Mouse (Mus musculus) right cerebral cortex, postnatal 10 days (tissue): ENCODE data around the gene Mef2d.
"Not testable (repeated sequence)": the region's sequence is repeated elsewhere in the genome, so short reads cannot be mapped to it uniquely, and the experiment has no call there.

Source experiments
- DNase-seq, 2 experiments: peaks; one replicate each; pipeline ENCODE4 v3.0.0; 2021; ENCODE audit warnings: low spot score in 2 of 2

Mef2d gene

GRCm38 (mm10) chr3:88150061-88150998 is 8.2 kb downstream of the Mef2d start:
- DNase-seq: peak; percentile 81 to 89

DNA sequence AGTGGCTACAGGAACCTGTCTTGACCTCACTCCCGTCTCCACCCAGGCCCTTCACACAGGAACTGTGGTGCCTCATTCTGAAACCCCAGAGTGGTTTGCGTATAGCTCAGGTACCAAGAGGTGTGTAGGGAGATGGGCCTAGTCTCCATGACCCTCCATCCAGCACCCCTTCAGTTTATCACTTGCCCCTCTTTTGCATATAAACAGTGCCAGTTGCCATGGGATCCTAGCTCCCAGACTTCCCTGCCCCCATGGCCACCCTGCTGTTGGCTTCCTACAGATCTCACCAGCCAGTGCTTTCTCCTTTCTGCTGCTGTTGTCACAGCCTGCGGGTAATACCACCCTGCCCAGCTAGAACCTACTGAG is 8.8 kb downstream of the Mef2d start:
- DNase-seq: no peak

GRCm38 (mm10) chr3:88152056-88152455 is 9.9 kb downstream of the Mef2d start:
- DNase-seq: peak; percentile 93 to 96

GRCm38 (mm10) chr3:88153290-88154011 is 11.3 kb downstream of the Mef2d start:
- no peak for DNase-seq

DNA sequence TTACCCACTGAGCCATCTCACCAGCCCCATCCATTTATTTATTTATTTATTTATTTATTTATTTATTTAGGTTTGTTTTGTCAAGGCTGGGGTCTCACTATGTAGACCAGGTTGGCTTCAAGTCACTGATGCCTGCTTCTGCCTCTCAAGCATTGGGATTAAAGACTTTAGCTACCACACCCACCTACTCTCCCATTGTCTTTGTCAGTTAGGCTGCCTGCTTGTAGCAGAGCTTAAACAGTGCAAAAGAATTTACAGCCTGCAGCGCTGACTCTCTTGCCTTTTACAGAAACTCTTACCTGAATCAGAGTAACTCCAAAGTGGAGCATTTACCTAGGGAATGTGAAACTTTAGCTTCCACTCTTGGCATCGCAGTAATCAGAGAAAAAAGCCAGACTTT is 12.1 kb downstream of the Mef2d start:
- DNase-seq: no peak

DNA sequence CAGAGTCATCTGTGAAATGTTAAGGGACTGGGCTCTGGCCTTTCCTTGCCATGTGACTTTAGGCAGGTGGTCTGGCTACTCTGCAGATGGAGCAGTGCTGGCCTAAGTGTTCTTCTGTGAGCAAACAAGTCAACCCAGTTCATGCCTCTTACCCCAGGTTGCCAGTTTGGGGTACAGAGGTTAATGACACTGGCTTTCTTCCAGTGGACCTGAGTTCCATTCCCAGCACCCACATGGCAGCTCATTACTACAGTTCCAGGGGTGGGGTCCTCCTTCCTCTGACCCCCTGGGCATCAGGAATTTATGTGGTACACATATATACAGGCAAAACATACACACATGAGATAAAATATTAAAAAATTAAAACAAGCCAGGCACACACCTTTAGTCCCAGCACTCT is 14.6 kb downstream of the Mef2d start:
- no peak for DNase-seq

GRCm38 (mm10) chr3:88157771-88158597 is 15.8 kb downstream of the Mef2d start:
- peak in 1 of 2 experiments; percentile 69 for DNase-seq

DNA sequence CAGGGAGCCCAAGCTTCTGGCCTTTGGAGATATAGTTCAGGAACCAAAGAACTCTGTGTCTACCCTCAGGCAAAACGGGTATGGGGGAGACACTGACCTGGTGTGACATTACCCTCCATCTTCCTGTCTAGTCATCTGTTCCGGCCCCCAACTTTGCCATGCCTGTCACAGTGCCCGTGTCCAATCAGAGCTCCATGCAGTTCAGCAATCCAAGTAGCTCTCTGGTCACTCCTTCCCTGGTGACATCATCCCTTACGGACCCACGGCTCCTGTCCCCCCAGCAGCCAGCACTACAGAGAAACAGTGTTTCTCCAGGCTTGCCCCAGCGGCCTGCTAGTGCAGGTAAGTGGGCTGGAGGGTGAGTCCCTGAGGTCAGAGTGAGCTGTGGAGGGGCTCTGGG is 16.8 kb downstream of the Mef2d start:
- no peak for DNase-seq

GRCm38 (mm10) chr3:88160856-88161255 is 18.7 kb downstream of the Mef2d start:
- DNase-seq: no peak

GRCm38 (mm10) chr3:88162259-88162658 is 20.1 kb downstream of the Mef2d start:
- DNase-seq: peak; percentile 60 to 75

GRCm38 (mm10) chr3:88162811-88163210 is 20.6 kb downstream of the Mef2d start:
- DNase-seq: no peak

DNA sequence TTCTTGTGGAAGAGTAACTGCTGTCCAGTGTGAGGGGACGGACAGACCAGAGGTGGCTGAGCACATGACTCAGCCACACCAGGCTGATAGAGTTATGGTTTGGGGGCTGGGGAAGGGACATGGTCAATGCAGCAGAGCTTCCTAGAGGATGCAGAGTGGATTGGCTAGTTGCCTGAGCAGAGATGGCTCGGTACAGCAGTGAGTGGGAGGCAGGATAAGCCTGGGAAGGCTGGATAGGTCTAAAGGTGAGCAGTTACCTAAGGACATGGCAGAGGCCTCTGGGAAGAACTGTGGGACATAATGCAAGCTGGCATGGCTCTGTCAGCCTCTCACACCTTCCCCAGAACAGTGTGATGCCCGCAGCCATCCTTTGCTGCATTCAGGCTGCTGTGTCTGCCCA is 21.7 kb downstream of the Mef2d start:
- no peak for DNase-seq

- no peak for DNase-seq
Measured at GRCm38 (mm10) chr3:88164263-88164662, 22.1 kb downstream of the Mef2d start.

- no peak for DNase-seq
Measured at GRCm38 (mm10) chr3:88166056-88166455, 23.9 kb downstream of the Mef2d start.

DNA sequence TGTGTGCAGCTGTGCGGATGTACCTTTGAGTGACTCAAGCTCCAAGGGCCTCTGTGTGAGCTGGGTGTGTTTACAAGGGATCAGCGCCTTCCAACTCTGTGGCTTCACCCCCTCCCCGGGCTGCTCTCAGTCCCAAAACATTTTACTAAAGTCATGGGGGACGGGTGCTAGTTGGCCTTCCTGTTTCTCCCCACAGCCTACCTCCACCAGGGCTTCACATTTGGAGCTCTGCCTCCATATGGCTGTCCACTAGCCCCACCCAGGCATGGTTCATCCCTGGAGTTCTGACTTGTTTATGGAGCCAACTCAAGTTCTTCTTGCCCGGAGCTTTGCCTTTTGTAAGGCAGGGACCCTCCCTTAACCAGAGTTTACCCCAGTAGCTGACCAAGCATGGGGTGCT is 28.2 kb downstream of the Mef2d start:
- DNase-seq: no peak

DNA sequence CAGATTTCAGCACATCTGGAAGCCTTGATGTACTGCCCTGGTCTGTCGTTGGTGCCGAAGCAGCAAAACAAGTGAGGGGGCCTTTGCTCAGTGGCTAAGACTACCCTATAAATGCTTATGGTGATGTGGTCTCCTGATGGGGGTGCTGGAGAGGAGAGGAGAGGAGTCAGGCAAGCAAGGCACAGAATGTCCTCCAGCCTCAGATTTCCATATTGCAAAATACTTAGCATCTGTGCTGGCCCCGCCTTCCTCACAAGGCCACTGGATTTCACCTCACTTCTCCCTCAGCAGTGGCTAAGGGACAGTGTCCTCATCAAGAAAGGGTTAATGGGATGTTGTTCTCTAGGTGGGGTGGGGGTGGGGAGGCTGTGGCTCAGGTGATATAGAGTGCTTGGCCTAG is 30.3 kb downstream of the Mef2d start:
- DNase-seq: no peak

DNA sequence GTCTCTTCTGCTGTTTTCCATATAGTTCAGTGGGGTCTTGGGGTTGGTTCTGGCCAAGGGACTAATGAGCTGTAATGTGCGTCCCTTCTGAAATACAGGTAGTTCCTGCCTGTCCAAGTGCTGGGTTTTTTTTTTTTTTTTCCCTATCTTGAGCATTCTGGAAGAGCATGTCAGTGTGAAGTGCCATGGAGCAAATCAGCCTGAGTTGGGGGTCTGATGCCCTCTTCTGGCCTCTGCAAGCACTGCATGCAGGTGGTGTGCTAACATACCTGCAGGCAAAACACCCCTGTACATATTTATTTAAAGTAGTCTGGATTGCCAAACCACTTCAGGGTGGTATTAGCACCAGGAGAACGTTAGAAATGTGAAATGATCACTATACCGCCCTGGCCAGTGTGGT is 31.2 kb downstream of the Mef2d start:
- peak in 1 of 2 experiments; percentile 68 for DNase-seq

DNA sequence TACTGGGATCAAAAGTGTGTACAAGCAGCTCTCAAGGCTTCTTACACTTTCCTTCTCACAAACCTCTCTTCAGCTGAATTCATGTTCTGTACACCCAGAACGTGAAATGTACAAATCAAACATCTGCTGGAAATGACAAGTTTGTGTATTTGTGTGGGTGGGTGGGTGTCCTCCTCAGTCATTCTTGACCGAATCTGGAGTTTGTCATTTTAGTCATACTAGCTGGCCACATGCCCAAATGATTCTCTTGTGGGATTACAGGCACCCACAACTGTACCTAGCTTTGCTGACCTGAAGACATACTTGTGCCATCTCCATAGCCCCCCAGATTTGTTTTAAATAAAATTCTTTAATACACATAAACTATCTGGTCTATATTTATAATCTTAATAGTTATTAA is 32.7 kb downstream of the Mef2d start:
- DNase-seq: no peak

GRCm38 (mm10) chr3:88177106-88177505 is 34.9 kb downstream of the Mef2d start:
- no peak for DNase-seq

GRCm38 (mm10) chr3:88177562-88178345 is 35.6 kb downstream of the Mef2d start:
- peak; percentile 100 for DNase-seq

DNA sequence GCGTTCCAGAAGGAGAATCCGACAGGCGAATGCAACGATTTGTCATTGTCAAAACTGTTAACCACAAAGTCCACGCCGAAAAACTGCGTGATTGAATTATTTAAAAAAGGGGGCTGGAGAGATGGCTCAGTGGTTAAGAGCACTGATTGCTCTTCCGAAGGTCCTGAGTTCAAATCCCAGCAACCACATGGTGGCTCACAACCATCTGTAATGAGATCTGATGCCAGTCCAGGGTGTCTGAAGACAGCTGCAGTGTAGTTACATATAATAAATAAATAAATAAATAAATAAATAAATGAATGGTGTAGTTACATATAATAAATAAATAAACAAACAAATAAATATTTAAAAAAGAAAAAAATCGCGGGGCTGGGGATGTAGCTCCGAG is 36.2 kb downstream of the Mef2d start:
- not testable (repeated sequence) for DNase-seq
